Mouse (Mus musculus) thymus, adult 2 months (tissue): Measurements from ENCODE around the gene Atp10a.

Experiments used
- CTCF ChIP-seq: fragments of 200-500 bp; IDR thresholded peaks from 2 replicates; pipeline ENCODE4 v1.5.1; 2012; ENCODE audit warnings: mild to moderate bottlenecking, control low read depth, low read length, moderate library complexity, borderline replicate concordance; ENCODE audit not compliant: control insufficient read depth, poor library complexity, insufficient read depth; ENCODE audit errors: extremely low read depth
- POLR2A ChIP-seq: fragments of 200-500 bp; IDR thresholded peaks from 2 replicates; pipeline ENCODE4 v1.6.1; 2012; ENCODE audit warnings: mild to moderate bottlenecking, low read length, control low read depth, moderate library complexity; ENCODE audit not compliant: control insufficient read depth, poor library complexity, insufficient read depth; ENCODE audit errors: extremely low read depth

- no peak for TF ChIP-seq POLR2A
- TF ChIP-seq CTCF: no peak
Observed at GRCm38 (mm10) chr7:58647404-58647803, 8.6 kb upstream of the Atp10a start.
